Mouse (Mus musculus) CH12.LX (cell line): Measurements from ENCODE around the gene Sestd1. TPM values are rescaled to one million over a fixed set of nuclear protein-coding genes. Genes with fewer than 3 reads are reported as not detected.

ENCODE experiments used
- DNase-seq: peaks from one replicate; pipeline ENCODE4 v3.0.0-alpha.2; 2013; ENCODE audit errors: extremely low read depth
- H3K27ac ChIP-seq: 2 replicates; pipeline ENCODE4 v1.5.1; 2012; ENCODE audit warnings: low read depth, mild to moderate bottlenecking, control low read depth, moderate library complexity; ENCODE audit not compliant: insufficient read depth
- H3K27me3 ChIP-seq: replicated peaks from 2 replicates; pipeline ENCODE3; 2012; ENCODE audit warnings: inconsistent platforms
- H3K36me3 ChIP-seq, 2 experiments: replicated peaks in 1 of 2; 2 replicates each; pipeline versions ENCODE3 to v1.6.1; 2012; ENCODE audit warnings: inconsistent platforms in 1 of 2, low read length in 1 of 2, mild to moderate bottlenecking in 1 of 2, mixed read lengths in 1 of 2, moderate library complexity in 1 of 2; ENCODE audit not compliant: control insufficient read depth in 1 of 2, insufficient read depth in 1 of 2
- H3K4me1 ChIP-seq, 2 experiments: 2 replicates each; pipeline ENCODE4 v1.6.1; 2012; ENCODE audit warnings: inconsistent platforms in 1 of 2, moderate library complexity in 1 of 2; ENCODE audit not compliant: insufficient read depth in 2 of 2, control insufficient read depth in 1 of 2
- H3K4me2 ChIP-seq: 2 replicates; pipeline ENCODE4 v1.6.1; 2012; ENCODE audit warnings: low read depth, mild to moderate bottlenecking, control low read depth; ENCODE audit not compliant: poor library complexity, insufficient read depth, severe bottlenecking
- H3K4me3 ChIP-seq, 3 experiments: fragments of 150-350 bp in 1 of 3; sonication (generic) in 1 of 3; replicated peaks in 1 of 3; 2 replicates each; pipeline versions ENCODE3 to v1.5.1; 2011 to 2012; ENCODE audit warnings: low read depth in 2 of 3, low read length in 2 of 3, mild to moderate bottlenecking in 2 of 3, moderate library complexity in 2 of 3, control low read depth in 1 of 3, improper control_type of control experiment in 1 of 3, inconsistent platforms in 1 of 3, mixed read lengths in 1 of 3; ENCODE audit not compliant: poor library complexity in 1 of 3
- H3K79me2 ChIP-seq: replicated peaks from 2 replicates; pipeline ENCODE4 v1.6.1; 2012; ENCODE audit warnings: mild to moderate bottlenecking, moderate library complexity; ENCODE audit not compliant: control insufficient read depth, poor library complexity, insufficient read depth, severe bottlenecking; ENCODE audit errors: extremely low read depth
- H3K9ac ChIP-seq: 2 replicates; pipeline ENCODE4 v1.6.1; 2012; ENCODE audit warnings: low read depth, mild to moderate bottlenecking, control low read depth, moderate library complexity; ENCODE audit not compliant: insufficient read depth
- H3K9me3 ChIP-seq: replicated peaks from 2 replicates; pipeline ENCODE3; 2012; ENCODE audit warnings: low read length, inconsistent platforms, mixed read lengths
- CHD1 ChIP-seq: IDR thresholded peaks from 2 replicates; pipeline ENCODE4 v1.6.1; 2012; ENCODE audit warnings: low read depth, low read length, improper control_type of control experiment, inconsistent platforms
- CHD2 ChIP-seq: IDR thresholded peaks from 2 replicates; pipeline ENCODE4 v1.6.1; 2011; ENCODE audit warnings: low read length, improper control_type of control experiment
- E2F4 ChIP-seq: IDR thresholded peaks from 2 replicates; pipeline ENCODE4 v1.6.1; 2011; ENCODE audit warnings: low read depth, low read length, improper control_type of control experiment; ENCODE audit not compliant: insufficient replicate concordance
- ELF1 ChIP-seq: IDR thresholded peaks from 2 replicates; pipeline ENCODE4 v1.6.1; 2014; ENCODE audit warnings: low read depth, mild to moderate bottlenecking, inconsistent platforms, low read length, improper control_type of control experiment
- EP300 ChIP-seq: IDR thresholded peaks from 2 replicates; pipeline ENCODE4 v1.6.1; 2011; ENCODE audit warnings: low read length, improper control_type of control experiment
- ETS1 ChIP-seq: conservative IDR thresholded peaks from 2 replicates; pipeline ENCODE4 v1.6.1; 2012; ENCODE audit warnings: low read depth, mild to moderate bottlenecking, inconsistent platforms, low read length, improper control_type of control experiment, moderate library complexity
- HCFC1 ChIP-seq: IDR thresholded peaks from 2 replicates; pipeline ENCODE4 v1.6.1; 2012; ENCODE audit warnings: low read depth, mild to moderate bottlenecking, inconsistent platforms, low read length, improper control_type of control experiment
- IRF4 ChIP-seq: IDR thresholded peaks from 2 replicates; pipeline ENCODE4 v1.6.1; 2014; ENCODE audit warnings: low read depth, mild to moderate bottlenecking, inconsistent platforms, low read length, improper control_type of control experiment
- JUND ChIP-seq: conservative IDR thresholded peaks from 2 replicates; pipeline ENCODE4 v1.6.1; 2011; ENCODE audit warnings: low read depth, low read length, improper control_type of control experiment
- KAT2A ChIP-seq: IDR thresholded peaks from 2 replicates; pipeline ENCODE4 v1.6.1; 2012; ENCODE audit warnings: low read length, improper control_type of control experiment, inconsistent platforms; ENCODE audit not compliant: insufficient replicate concordance
- MAFK ChIP-seq: IDR thresholded peaks from 2 replicates; pipeline ENCODE4 v1.6.1; 2011; ENCODE audit warnings: low read length, improper control_type of control experiment; ENCODE audit not compliant: insufficient replicate concordance
- MEF2A ChIP-seq: IDR thresholded peaks from 2 replicates; pipeline ENCODE4 v1.6.1; 2014; ENCODE audit warnings: low read depth, mild to moderate bottlenecking, inconsistent platforms, low read length, improper control_type of control experiment, borderline replicate concordance
- MXI1 ChIP-seq: IDR thresholded peaks from 2 replicates; pipeline ENCODE4 v1.6.1; 2011; ENCODE audit warnings: mild to moderate bottlenecking, low read depth, low read length, improper control_type of control experiment
- NELFE ChIP-seq: IDR thresholded peaks from 2 replicates; pipeline ENCODE4 v1.6.1; 2011; ENCODE audit warnings: low read depth, low read length, improper control_type of control experiment
- NRF1 ChIP-seq: IDR thresholded peaks from 2 replicates; pipeline ENCODE4 v1.6.1; 2014; ENCODE audit warnings: low read depth, mild to moderate bottlenecking, inconsistent platforms, low read length, improper control_type of control experiment, moderate library complexity
- PAX5 ChIP-seq: IDR thresholded peaks from 2 replicates; pipeline ENCODE4 v1.6.1; 2012; ENCODE audit warnings: low read length, inconsistent platforms, mixed read lengths
- POLR2A ChIP-seq: IDR thresholded peaks from 2 replicates; pipeline ENCODE4 v1.6.1; 2011; ENCODE audit warnings: low read depth, mild to moderate bottlenecking, improper control_type of control experiment, low read length
- POLR2AphosphoS2 ChIP-seq: IDR thresholded peaks from 2 replicates; pipeline ENCODE4 v1.6.1; 2011; ENCODE audit warnings: low read depth, low read length, improper control_type of control experiment
- RCOR1 ChIP-seq: conservative IDR thresholded peaks from 2 replicates; pipeline ENCODE4 v1.6.1; 2012; ENCODE audit warnings: low read depth, mild to moderate bottlenecking, inconsistent platforms, low read length, improper control_type of control experiment
- TBP ChIP-seq: conservative IDR thresholded peaks from 2 replicates; pipeline ENCODE4 v1.6.1; 2011; ENCODE audit warnings: low read depth, low read length, improper control_type of control experiment
- TCF12 ChIP-seq: IDR thresholded peaks from 2 replicates; pipeline ENCODE4 v1.6.1; 2014; ENCODE audit warnings: low read depth, mild to moderate bottlenecking, inconsistent platforms, low read length, improper control_type of control experiment
- ZNF384 ChIP-seq: IDR thresholded peaks from 2 replicates; pipeline ENCODE4 v1.6.1; 2012; ENCODE audit warnings: low read depth, low read length, improper control_type of control experiment, inconsistent platforms
- dilution Hi-C: fragments of 300-500 bp; cut with MboI; formaldehyde crosslinking; loops from 2 replicates; pipeline ENCODE4 v1.14.3; 2020; ENCODE audit warnings: low sequenced_read_pairs; ENCODE audit not compliant: extremely low pct_unique_long_range_greater_than_20kb, extremely low pct_ligation_motif_present
- in situ Hi-C: fragments of 300-500 bp; cut with MboI; formaldehyde crosslinking; loops from 3 replicates; pipeline ENCODE4 v1.14.3; 2019; ENCODE audit warnings: low sequenced_read_pairs, low pct_ligation_motif_present, low pct_unique_long_range_greater_than_20kb, mixed read lengths
- polyA plus RNA-seq: library from polyadenylated mRNA; unstranded; fragments of >175 nt; gene quantifications from 2 replicates; pipeline ENCODE4 v1.2.1, GENCODE M21; 2012; ENCODE audit warnings: low read depth; ENCODE audit not compliant: insufficient read length
- total RNA-seq, 2 experiments: library from RNA; depleted of rRNA; stranded (reverse); fragments of 300-350 nt in 1 of 2; fragments of >200 nt in 1 of 2; gene quantifications; 2 replicates each; pipeline ENCODE4 v1.2.3; 2012 to 2014

Gene Sestd1
- total and polyA plus RNA-seq, 3 experiments, result not detected

GRCm38 (mm10) chr2:77265301-77265700 lies 15.1 kb downstream of the Sestd1 start:
- Histone ChIP-seq H3K4me2 (no peak overlapping the region), H3K4me1 (no peaks in the 10 kb centered on the region), H3K9me3 (peaks cover 79% of the 10 kb centered on the region), H3K27ac (no peak overlapping the region), H3K9ac (no peak overlapping the region), H3K4me3 (no peak overlapping the region), H3K36me3 (no peaks in the 10 kb centered on the region), H3K79me2 (no peaks in the 10 kb centered on the region), H3K27me3 (no peaks in the 10 kb centered on the region)
- dilution Hi-C loops, result no loop called here
- DNase-seq, result no peak
- in situ Hi-C loops, result no loop called here
- TF ChIP-seq PAX5, result no peak
- TF ChIP-seq JUND, result no peak
- no peak for TF ChIP-seq ETS1
- TF ChIP-seq RCOR1, result no peak
- TF ChIP-seq NELFE, result no peak
- no peak for TF ChIP-seq MXI1
- no peak for TF ChIP-seq ZNF384
- no peak for TF ChIP-seq POLR2A
- no peak for TF ChIP-seq TBP
- TF ChIP-seq E2F4, result no peak
- TF ChIP-seq CHD2, result no peak
- TF ChIP-seq HCFC1, result no peak
- TF ChIP-seq ELF1, result no peak
- no peak for TF ChIP-seq EP300
- TF ChIP-seq NRF1, result no peak
- no peak for TF ChIP-seq IRF4
- no peak for TF ChIP-seq MAFK
- no peak for TF ChIP-seq CHD1
- no peak for TF ChIP-seq POLR2AphosphoS2
- TF ChIP-seq TCF12, result no peak

- TF ChIP-seq ZNF384 (no peak), KAT2A (no peak), HCFC1 (no peak), NELFE (no peak), TBP (no peak), ETS1 (no peak), PAX5 (no peak), MEF2A (no peak), MXI1 (no peak), IRF4 (no peak)
- TF ChIP-seq, all 38 proteins: peak for 0
- H3K27ac ChIP-seq, result no peak overlapping the region
- H3K4me3 ChIP-seq, result no peak overlapping the region
- in situ Hi-C loops (no loop called here), dilution Hi-C loops (no loop called here)
- no peak overlapping the region for H3K9ac ChIP-seq
- H3K79me2 ChIP-seq, result no peaks in the 10 kb centered on the region
- H3K4me2 ChIP-seq, result no peak overlapping the region
- H3K36me3 ChIP-seq, result no peaks in the 10 kb centered on the region
- peaks cover 76% of the 10 kb centered on the region for H3K9me3 ChIP-seq
- DNase-seq, result no peak
- H3K4me1 ChIP-seq, result no peaks in the 10 kb centered on the region
- H3K27me3 ChIP-seq, result no peaks in the 10 kb centered on the region
These were observed 15.8 kb downstream of the Sestd1 start for GRCm38 (mm10) chr2:77264550-77264949.
